Mouse (Mus musculus) MEL (cell line): Measurements from ENCODE around the gene Olfr1217.

Experiments used
- CTCF ChIP-seq, 3 experiments: IDR thresholded peaks in 2 of 3; conservative IDR thresholded peaks in 1 of 3; 2 replicates each; pipeline ENCODE4 v1.5.1; 2011 to 2012; ENCODE audit warnings: low read length in 3 of 3, low read depth in 2 of 3, mild to moderate bottlenecking in 2 of 3, improper control_type of control experiment in 1 of 3, inconsistent platforms in 1 of 3, mixed read lengths in 1 of 3, moderate library complexity in 1 of 3; ENCODE audit not compliant: control insufficient read depth in 1 of 3, insufficient read depth in 1 of 3, poor library complexity in 1 of 3, severe bottlenecking in 1 of 3
- ELF1 ChIP-seq: IDR thresholded peaks from 2 replicates; pipeline ENCODE4 v1.6.1; 2014; ENCODE audit warnings: low read depth, mild to moderate bottlenecking, inconsistent platforms, low read length, improper control_type of control experiment, moderate library complexity
- EP300 ChIP-seq, 2 experiments: IDR thresholded peaks; 2 replicates each; pipeline ENCODE4 v1.6.1; 2011; ENCODE audit warnings: improper control_type of control experiment in 2 of 2, low read length in 2 of 2, low read depth in 1 of 2, mild to moderate bottlenecking in 1 of 2
- MAZ ChIP-seq: IDR thresholded peaks from 2 replicates; pipeline ENCODE4 v1.6.1; 2012; ENCODE audit warnings: low read depth, mild to moderate bottlenecking, inconsistent platforms, low read length, improper control_type of control experiment
- MEF2A ChIP-seq: IDR thresholded peaks from 2 replicates; pipeline ENCODE4 v1.6.1; 2014; ENCODE audit warnings: low read depth, mild to moderate bottlenecking, inconsistent platforms, low read length, improper control_type of control experiment; ENCODE audit not compliant: poor library complexity, insufficient replicate concordance, severe bottlenecking; ENCODE audit errors: extremely low read depth
- POLR2A ChIP-seq, 2 experiments: IDR thresholded peaks; 2 replicates each; pipeline ENCODE4 v1.6.1; 2011 to 2012; ENCODE audit warnings: low read length in 2 of 2, mild to moderate bottlenecking in 2 of 2, control low read depth in 1 of 2, improper control_type of control experiment in 1 of 2, low read depth in 1 of 2, moderate library complexity in 1 of 2; ENCODE audit not compliant: control insufficient read depth in 1 of 2, insufficient read depth in 1 of 2, poor library complexity in 1 of 2
- SIN3A ChIP-seq: IDR thresholded peaks from 2 replicates; pipeline ENCODE4 v1.6.1; 2012; ENCODE audit warnings: low read length, improper control_type of control experiment, inconsistent platforms
- TBP ChIP-seq: IDR thresholded peaks from 2 replicates; pipeline ENCODE4 v1.8.0; 2011; ENCODE audit warnings: low read depth, low read length, improper control_type of control experiment
- USF1 ChIP-seq: IDR thresholded peaks from 2 replicates; pipeline ENCODE4 v1.6.1; 2014; ENCODE audit warnings: low read depth, mild to moderate bottlenecking, inconsistent platforms, low read length, improper control_type of control experiment, moderate library complexity

DNA sequence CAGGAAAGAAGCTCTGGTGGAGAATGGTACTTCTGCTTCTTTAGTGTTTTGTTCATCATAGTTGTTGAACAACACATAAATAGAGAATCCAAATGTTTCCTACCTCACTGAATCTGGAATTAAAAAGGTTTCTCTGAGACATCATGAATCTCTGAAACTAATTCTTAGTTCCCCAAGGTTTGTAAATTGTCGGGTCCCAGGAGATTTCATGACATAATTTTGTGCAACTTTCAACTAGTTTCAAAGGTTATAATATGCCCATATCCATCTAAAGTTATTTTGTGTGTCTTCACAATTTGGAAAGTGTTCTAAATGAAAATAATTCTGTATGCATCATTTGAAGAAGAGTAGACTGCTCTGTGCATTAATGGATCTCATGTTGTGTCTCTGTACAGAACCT, 13.6 kb downstream of the Olfr1217 start, which contains the start of gene Olfr1216:
- TF ChIP-seq CTCF (IDR thresholded peaks at IDR 0.05 in 2 of 3, conservative IDR thresholded peaks at IDR 0.05 in 1 of 3; ENCODE audit: control insufficient read depth in 1 of 3, insufficient read depth in 1 of 3, low read depth in 2 of 3, low read length in 3 of 3, poor library complexity in 1 of 3, severe bottlenecking in 1 of 3) (no peak), ELF1 (no peak), USF1 (no peak), MAZ (no peak), MEF2A (no peak), EP300 (IDR thresholded peaks at IDR 0.05; ENCODE audit: low read depth in 1 of 2, low read length in 2 of 2) (no peak), TBP (no peak), SIN3A (no peak), POLR2A (IDR thresholded peaks at IDR 0.05; ENCODE audit: control insufficient read depth in 1 of 2, insufficient read depth in 1 of 2, low read depth in 1 of 2, low read length in 2 of 2, poor library complexity in 1 of 2) (no peak)
